Mouse (Mus musculus): ENCODE data around the gene Abcg8. TPM values are rescaled to one million over a fixed set of nuclear protein-coding genes. Genes with fewer than 3 reads are reported as not detected.

Abcg8 gene
- total RNA-seq, 2 experiments from 2014 or later: 0.25 to 4.5 TPM

- DNase-seq (ENCODE audit: low spot score in 2 of 2): no peak
Observed at GRCm38 (mm10) chr17:84708818-84709217, 32.7 kb downstream of the Abcg8 start.

GRCm38 (mm10) chr17:84709403-84709851, 33.3 kb downstream of the Abcg8 start:
- DNase-seq (ENCODE audit: low spot score in 2 of 2): no peak

- DNase-seq (ENCODE audit: low spot score in 2 of 2): no peak
Observed at GRCm38 (mm10) chr17:84713563-84714164, 37.6 kb downstream of the Abcg8 start.

- DNase-seq (ENCODE audit: low spot score in 2 of 2): no peak
Observed at GRCm38 (mm10) chr17:84714930-84715329, 38.8 kb downstream of the Abcg8 start.

GRCm38 (mm10) chr17:84716252-84716872, 40.3 kb downstream of the Abcg8 start:
- DNase-seq (ENCODE audit: low spot score in 2 of 2): no peak

- DNase-seq (ENCODE audit: low spot score in 2 of 2): no peak
Observed at GRCm38 (mm10) chr17:84717416-84717815, 41.3 kb downstream of the Abcg8 start.

- no peak for DNase-seq (ENCODE audit: low spot score in 2 of 2)
Observed at GRCm38 (mm10) chr17:84719105-84719504, 43.0 kb downstream of the Abcg8 start.

- DNase-seq (ENCODE audit: low spot score in 2 of 2): no peak
Observed at GRCm38 (mm10) chr17:84724028-84724427, 47.9 kb downstream of the Abcg8 start.

- DNase-seq (ENCODE audit: low spot score in 2 of 2): no peak
Observed at GRCm38 (mm10) chr17:84725163-84725562, 49.1 kb downstream of the Abcg8 start.

- DNase-seq (ENCODE audit: low spot score in 2 of 2): no peak
Observed at GRCm38 (mm10) chr17:84728201-84728911, 52.3 kb downstream of the Abcg8 start.

- no peak for DNase-seq (ENCODE audit: low spot score in 2 of 2)
Observed at GRCm38 (mm10) chr17:84729140-84729539, 53.0 kb downstream of the Abcg8 start.

- DNase-seq (ENCODE audit: low spot score in 2 of 2): no peak
Observed at GRCm38 (mm10) chr17:84731361-84731760, 55.3 kb downstream of the Abcg8 start.

- no peak for DNase-seq (ENCODE audit: low spot score in 2 of 2)
Observed at GRCm38 (mm10) chr17:84732612-84733011, 56.5 kb downstream of the Abcg8 start.

- no peak for DNase-seq (ENCODE audit: low spot score in 2 of 2)
Observed at GRCm38 (mm10) chr17:84736719-84737118, 60.6 kb downstream of the Abcg8 start.

GRCm38 (mm10) chr17:84738073-84738797, 62.1 kb downstream of the Abcg8 start:
- no peak for DNase-seq (ENCODE audit: low spot score in 2 of 2)

- DNase-seq (ENCODE audit: low spot score in 2 of 2): no peak
Observed at GRCm38 (mm10) chr17:84744256-84744655, 68.2 kb downstream of the Abcg8 start.

- DNase-seq (ENCODE audit: low spot score in 2 of 2): no peak
Observed at GRCm38 (mm10) chr17:84745001-84745400, 68.9 kb downstream of the Abcg8 start.

GRCm38 (mm10) chr17:84747212-84747611, 71.1 kb downstream of the Abcg8 start:
- no peak for DNase-seq (ENCODE audit: low spot score in 2 of 2)

GRCm38 (mm10) chr17:84748152-84748682, 72.1 kb downstream of the Abcg8 start:
- no peak for DNase-seq (ENCODE audit: low spot score in 2 of 2)

GRCm38 (mm10) chr17:84749297-84749696, 73.2 kb downstream of the Abcg8 start:
- no peak for DNase-seq (ENCODE audit: low spot score in 2 of 2)

All from adrenal gland, postnatal 4 days (tissue).